Mouse (Mus musculus) kidney, adult 2 months (tissue): Measurements from ENCODE around the gene Kcnh4.

Experiments used
- CTCF ChIP-seq: fragments of 200-500 bp; conservative IDR thresholded peaks from 2 replicates; pipeline ENCODE4 v1.5.1; 2011; ENCODE audit warnings: low read depth, mild to moderate bottlenecking, control low read depth, low read length, moderate library complexity, mixed read lengths; ENCODE audit not compliant: insufficient read depth, insufficient read length
- POLR2A ChIP-seq: fragments of 200-500 bp; IDR thresholded peaks from one replicate; pipeline ENCODE4 v1.6.1; 2011; ENCODE audit warnings: low read depth, low read length, control low read depth

DNA sequence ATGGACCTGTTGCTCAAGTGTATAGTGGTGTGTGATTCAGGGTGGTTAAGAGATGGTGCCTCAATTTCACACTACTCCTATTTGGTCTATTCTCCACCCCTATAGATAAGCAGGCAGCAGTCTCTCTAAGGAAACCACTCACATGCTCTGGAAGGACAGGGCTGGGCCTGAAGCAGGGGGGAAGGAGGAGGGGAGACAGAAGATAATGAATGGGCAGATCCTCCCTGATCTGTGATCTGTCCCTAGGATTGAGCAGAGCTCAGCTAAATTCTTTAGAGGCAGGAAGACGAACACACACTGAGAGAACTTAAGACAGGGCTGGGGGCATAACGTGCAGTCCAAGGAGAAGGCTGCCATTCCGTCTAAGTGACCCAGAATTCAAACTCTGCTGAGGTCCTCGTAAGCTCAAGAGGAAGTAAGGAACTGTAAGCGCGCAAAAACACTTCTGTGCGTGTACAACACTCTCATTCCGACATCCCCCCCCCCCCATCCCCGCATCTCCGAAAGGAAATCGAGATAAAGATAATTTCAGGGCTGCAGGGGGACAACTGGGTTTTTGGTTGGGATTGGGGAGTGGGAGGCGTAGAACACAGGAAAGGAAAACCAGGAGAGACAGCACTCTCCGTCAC, 22.5 kb downstream of the Kcnh4 start:
- TF ChIP-seq CTCF (no peak), POLR2A (no peak)
